Mouse (Mus musculus) limb, embryonic 13.5 days (tissue): ENCODE measurements around the gene Cfap61. TPM values are rescaled to one million over a fixed set of nuclear protein-coding genes. Genes with fewer than 3 reads are reported as not detected.

Source experiments
- ATAC-seq: fragments of 200-750 bp; cut with Nextera tagmentation; 2 replicates; pipeline ENCODE4 v1.8.0; 2017; ENCODE audit warnings: low read depth, moderate number of reproducible peaks, moderate TSS enrichment; ENCODE audit not compliant: low FRiP score
- H3K27ac ChIP-seq: fragments of 300-500 bp; sonication (generic); 2 replicates; pipeline ENCODE4 v1.5.1; 2015; ENCODE audit warnings: inconsistent platforms, mild to moderate bottlenecking, moderate library complexity
- H3K27me3 ChIP-seq: fragments of 300-500 bp; sonication (generic); 2 replicates; pipeline ENCODE4 v1.6.1; 2015; ENCODE audit warnings: mild to moderate bottlenecking, inconsistent platforms
- H3K36me3 ChIP-seq: fragments of 300-500 bp; sonication (generic); 2 replicates; pipeline ENCODE4 v1.6.1; 2015; ENCODE audit warnings: inconsistent platforms, mild to moderate bottlenecking, moderate library complexity
- H3K4me1 ChIP-seq: fragments of 300-500 bp; sonication (generic); 2 replicates; pipeline ENCODE4 v1.6.1; 2015; ENCODE audit warnings: inconsistent platforms
- H3K4me2 ChIP-seq: fragments of 300-500 bp; sonication (generic); replicated peaks from 2 replicates; pipeline ENCODE4 v1.6.1; 2015; ENCODE audit warnings: inconsistent platforms, mild to moderate bottlenecking, moderate library complexity
- H3K4me3 ChIP-seq: fragments of 300-500 bp; sonication (generic); 2 replicates; pipeline ENCODE4 v1.5.1; 2015; ENCODE audit warnings: moderate library complexity, mild to moderate bottlenecking, inconsistent platforms
- H3K9ac ChIP-seq: fragments of 300-500 bp; sonication (generic); 2 replicates; pipeline ENCODE4 v1.6.1; 2015; ENCODE audit warnings: mild to moderate bottlenecking, inconsistent platforms
- H3K9me3 ChIP-seq: fragments of 300-500 bp; sonication (generic); 2 replicates; pipeline ENCODE4 v1.6.1; 2016; ENCODE audit warnings: inconsistent platforms
- WGBS: fragments of 180-500 bp; shearing (Covaris S2); methylation state at CpG from one replicate; pipeline ENCODE4 v1.1.7; 2015; 5-methylcytosine and 5-hydroxymethylcytosine counted together
- polyA plus RNA-seq: library from polyadenylated mRNA; unstranded; fragments of >200 nt; fragmentation: Nextera tagmentation; extraction: Ambion mirVana; gene quantifications from 2 replicates; pipeline ENCODE4 v1.2.1, GENCODE M21; 2015

The Cfap61 gene
- polyA plus RNA-seq, 1 experiment from 2014 or later: 0.24 TPM

DNA sequence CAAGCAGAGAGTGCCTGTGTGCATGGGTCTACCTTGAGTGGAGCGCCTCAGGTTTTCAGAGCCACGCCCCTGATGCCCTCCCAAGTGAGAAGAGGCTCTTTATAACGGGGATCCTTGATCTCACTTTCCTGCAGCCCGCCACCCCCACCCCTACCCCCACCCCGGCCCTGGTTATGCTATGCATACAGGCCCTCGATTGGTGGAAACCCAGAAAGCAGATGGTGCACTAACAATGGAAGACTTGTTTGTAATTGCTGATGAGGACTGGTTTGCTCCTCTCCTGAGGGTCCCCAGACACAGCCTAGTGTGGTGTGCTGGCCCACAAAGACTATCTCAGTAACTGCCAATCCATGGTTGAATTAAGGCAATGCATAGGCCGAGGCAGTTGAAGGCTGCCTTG is 314.4 kb downstream of the Cfap61 start:
- H3K27ac ChIP-seq: no peak overlapping the region
- H3K27me3 ChIP-seq: no peaks in the 10 kb centered on the region
- no peak overlapping the region for H3K4me3 ChIP-seq
- 87% methylated on average over 7 of the region's 7 CpGs for WGBS
- H3K4me2 ChIP-seq: no peak overlapping the region
- H3K36me3 ChIP-seq: no peaks in the 10 kb centered on the region
- no peak overlapping the region for H3K9ac ChIP-seq
- ATAC-seq: peak; percentile 36; the same call in 1 of the 2 replicates
- no peaks in the 10 kb centered on the region for H3K9me3 ChIP-seq
- H3K4me1 ChIP-seq: peaks cover 9% of the 10 kb centered on the region; the same call in 1 of the 2 replicates

DNA sequence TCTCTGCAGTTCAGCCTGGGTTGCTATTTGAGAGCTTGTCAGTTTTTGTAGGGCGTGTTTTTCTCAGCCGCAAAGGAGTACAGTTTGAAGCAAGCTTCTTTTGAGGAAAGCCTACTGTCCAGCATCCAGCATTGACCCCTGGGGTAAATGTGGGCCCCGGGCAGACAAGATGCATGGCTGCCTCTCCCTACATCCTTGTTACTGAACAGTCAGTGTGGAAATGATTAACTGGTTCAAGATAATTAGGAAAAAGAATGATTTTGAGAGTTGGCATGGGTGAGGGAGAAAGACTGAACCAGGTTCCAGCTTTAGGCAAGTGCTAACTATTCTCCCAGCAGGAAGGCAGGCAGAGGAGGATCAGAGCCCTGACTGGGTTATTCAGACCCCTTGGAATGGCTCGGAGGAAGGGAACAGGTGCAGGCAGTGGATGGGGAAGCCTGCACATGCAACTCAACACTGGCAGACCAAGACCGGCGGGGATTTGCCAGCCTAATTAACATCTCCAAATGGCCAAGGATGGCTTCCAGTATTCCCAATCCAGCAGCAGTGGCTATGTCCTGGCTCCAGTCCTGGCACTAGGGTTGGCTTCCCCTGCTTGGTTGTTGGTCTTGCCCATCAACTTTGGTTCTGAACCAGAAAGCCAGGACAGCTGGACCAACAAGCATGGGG is 315.8 kb downstream of the Cfap61 start:
- no peaks in the 10 kb centered on the region for H3K27me3 ChIP-seq
- no peaks in the 10 kb centered on the region for H3K9me3 ChIP-seq
- H3K4me3 ChIP-seq: no peak overlapping the region
- ATAC-seq: no peak
- H3K4me2 ChIP-seq: no peak overlapping the region
- 70% methylated on average over 6 of the region's 6 CpGs for WGBS
- H3K4me1 ChIP-seq: peaks cover 9% of the 10 kb centered on the region; the same call in 1 of the 2 replicates
- no peak overlapping the region for H3K9ac ChIP-seq
- H3K36me3 ChIP-seq: no peaks in the 10 kb centered on the region
- H3K27ac ChIP-seq: no peak overlapping the region

DNA sequence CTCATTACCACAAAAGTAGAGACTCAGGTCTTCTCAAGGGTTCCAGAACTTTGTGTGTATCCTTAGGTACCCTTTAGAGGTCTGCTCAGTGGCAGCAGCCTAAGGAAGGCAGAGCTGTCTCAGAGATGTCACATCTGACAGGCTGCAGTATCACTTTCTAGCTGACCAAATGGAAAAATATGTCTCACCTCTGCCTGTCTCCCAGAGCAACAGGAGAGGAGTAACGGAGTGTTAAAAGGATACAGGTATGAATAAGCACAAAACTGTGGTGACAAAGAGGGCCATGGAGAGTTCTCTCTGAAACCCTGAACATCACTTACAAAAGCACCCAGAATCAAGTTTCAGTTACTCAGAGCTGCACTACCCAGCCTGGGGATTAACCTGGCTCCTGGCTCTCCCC is 319.8 kb downstream of the Cfap61 start:
- no peaks in the 10 kb centered on the region for H3K4me1 ChIP-seq
- no peak overlapping the region for H3K4me3 ChIP-seq
- H3K27me3 ChIP-seq: no peaks in the 10 kb centered on the region
- H3K9ac ChIP-seq: no peak overlapping the region
- no peak overlapping the region for H3K27ac ChIP-seq
- ATAC-seq: no peak
- no peaks in the 10 kb centered on the region for H3K9me3 ChIP-seq
- H3K36me3 ChIP-seq: no peaks in the 10 kb centered on the region
- 73% methylated on average over 1 of the region's 1 CpGs for WGBS
- no peak overlapping the region for H3K4me2 ChIP-seq

DNA sequence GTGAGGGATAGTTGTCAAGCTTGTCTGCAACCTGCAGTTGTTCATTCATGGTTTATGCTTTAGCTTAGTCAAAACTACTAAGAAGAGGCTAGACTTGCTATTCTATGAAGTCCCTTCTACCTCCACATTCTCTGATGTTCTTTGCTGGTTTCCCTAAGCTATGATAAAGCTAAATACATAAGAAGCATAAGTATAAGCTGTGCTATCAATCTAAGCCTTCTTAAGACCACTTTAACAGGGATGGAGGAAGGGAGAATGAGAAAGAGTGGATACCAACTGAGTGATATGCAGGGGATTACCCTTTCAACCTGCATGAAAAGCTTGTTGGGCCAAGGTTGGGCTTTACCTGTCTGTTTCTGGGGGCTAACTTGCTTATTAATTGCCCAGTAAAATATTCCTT is 321.1 kb downstream of the Cfap61 start:
- Histone ChIP-seq H3K36me3 (no peaks in the 10 kb centered on the region), H3K27me3 (no peaks in the 10 kb centered on the region), H3K4me1 (no peaks in the 10 kb centered on the region), H3K9me3 (no peaks in the 10 kb centered on the region), H3K27ac (no peak overlapping the region), H3K4me3 (no peak overlapping the region), H3K4me2 (no peak overlapping the region), H3K9ac (no peak overlapping the region)
- no peak for ATAC-seq

DNA sequence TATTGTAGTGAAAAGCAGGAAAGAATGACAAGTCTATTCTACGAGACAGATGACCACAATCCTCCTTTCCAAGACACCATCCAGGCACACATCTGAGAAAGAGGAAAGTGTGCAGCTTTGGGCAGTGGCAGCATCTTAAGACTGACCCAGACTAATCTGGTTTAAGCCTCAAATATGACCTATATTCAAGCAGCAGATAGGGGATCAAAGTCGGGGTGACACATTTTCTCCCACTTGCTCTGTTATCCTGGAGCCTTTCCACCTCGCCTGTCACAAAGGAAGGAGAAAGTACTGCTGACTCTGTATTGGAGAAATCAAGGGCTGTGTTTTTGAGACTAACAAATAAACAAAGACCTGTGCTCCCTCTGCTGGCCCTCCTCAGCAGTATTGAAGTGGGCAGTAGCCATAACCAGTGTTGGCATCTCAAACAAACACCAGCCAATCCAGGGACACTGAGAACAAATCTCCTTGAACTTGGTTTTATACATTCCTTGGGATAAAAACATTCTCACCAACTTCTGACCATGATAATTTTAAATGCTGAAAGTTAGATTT is 321.8 kb downstream of the Cfap61 start:
- Histone ChIP-seq H3K27ac (no peak overlapping the region), H3K4me1 (no peaks in the 10 kb centered on the region), H3K4me3 (no peak overlapping the region), H3K27me3 (no peaks in the 10 kb centered on the region), H3K4me2 (no peak overlapping the region), H3K9me3 (no peaks in the 10 kb centered on the region), H3K36me3 (no peaks in the 10 kb centered on the region), H3K9ac (no peak overlapping the region)
- WGBS: 65% methylated on average over 3 of the region's 3 CpGs
- no peak for ATAC-seq

DNA sequence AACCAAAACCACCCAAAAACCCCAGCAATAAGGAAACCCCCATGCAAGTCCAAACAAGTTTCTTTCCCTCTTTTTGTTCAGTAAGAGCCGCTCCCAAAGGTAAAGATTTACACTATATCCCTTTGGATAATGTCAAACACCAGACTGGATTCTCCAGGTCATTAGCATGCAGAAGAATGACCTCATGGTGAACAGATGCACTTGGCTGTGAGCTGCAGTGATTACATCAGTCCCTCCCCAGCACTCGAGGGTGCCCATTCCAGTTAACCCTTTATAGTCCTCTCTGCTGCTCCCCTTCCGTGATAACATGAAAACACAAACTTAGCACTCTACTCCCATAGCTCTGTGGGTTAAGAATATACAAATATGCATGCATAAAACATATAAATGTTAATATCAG is 322.5 kb downstream of the Cfap61 start:
- H3K36me3 ChIP-seq: no peaks in the 10 kb centered on the region
- H3K27ac ChIP-seq: no peak overlapping the region
- peaks cover 6% of the 10 kb centered on the region for H3K4me1 ChIP-seq
- 43% methylated on average over 3 of the region's 3 CpGs for WGBS
- H3K9ac ChIP-seq: no peak overlapping the region
- ATAC-seq: no peak
- H3K4me3 ChIP-seq: no peak overlapping the region
- no peak overlapping the region for H3K4me2 ChIP-seq
- H3K9me3 ChIP-seq: no peaks in the 10 kb centered on the region
- H3K27me3 ChIP-seq: no peaks in the 10 kb centered on the region

DNA sequence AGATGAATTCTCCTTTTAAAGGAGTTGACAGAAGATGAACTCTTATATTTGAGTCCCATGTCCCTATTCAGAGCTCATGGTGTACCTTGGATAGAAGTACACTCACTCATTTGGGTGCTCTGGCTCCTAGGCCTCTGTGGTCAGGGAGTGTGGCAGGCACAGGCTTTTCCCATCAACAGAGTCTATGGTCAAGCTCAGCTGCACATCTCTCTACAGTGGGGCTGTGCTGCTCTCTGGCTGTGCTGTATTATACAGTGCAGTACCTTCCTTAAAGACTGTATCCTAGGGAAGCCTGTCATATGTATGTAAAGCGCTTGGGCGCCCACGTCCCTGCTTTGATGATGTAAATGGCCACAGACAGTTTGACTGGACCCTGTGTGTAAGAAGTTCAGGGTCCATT is 323.0 kb downstream of the Cfap61 start:
- Histone ChIP-seq H3K9ac (no peak overlapping the region), H3K36me3 (no peaks in the 10 kb centered on the region), H3K4me3 (no peak overlapping the region), H3K4me1 (peaks cover 11% of the 10 kb centered on the region), H3K27me3 (no peaks in the 10 kb centered on the region), H3K27ac (no peak overlapping the region), H3K4me2 (no peak overlapping the region), H3K9me3 (no peaks in the 10 kb centered on the region)
- 82% methylated on average over 3 of the region's 3 CpGs for WGBS
- ATAC-seq: no peak

DNA sequence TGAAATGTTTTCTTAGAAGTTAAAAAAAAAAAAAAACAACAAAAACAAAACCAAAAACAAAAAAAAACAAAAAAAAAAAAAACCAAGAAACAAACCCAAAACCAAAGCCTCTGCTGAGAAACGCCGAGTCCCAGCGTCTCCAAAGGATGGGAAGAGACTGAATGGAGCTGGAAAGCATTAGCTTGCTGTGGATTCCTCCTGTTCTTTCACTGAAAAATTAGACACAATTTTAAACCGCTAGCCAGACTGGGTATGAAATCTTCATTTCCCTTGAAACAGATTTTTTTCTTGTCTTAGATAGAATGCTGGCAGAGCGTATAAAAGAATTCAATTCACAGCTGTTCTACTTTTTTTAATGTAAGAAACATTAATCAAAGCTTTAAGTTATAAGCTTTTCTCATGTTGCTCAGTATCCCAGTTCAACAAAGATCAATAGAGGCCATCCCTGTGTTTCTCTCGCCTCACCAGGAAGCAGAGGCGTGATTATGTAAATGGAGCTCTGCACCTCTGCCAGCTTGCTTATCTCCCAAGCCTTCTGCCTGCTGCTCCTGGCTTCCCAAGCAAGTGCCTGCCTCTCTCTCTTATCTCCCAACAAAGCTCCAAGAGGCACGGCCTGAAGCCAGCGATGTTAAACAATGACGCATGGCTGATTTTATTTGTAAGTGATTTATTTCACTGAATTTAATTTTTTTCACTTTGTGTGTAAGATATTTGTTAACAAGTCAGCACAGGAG is 324.3 kb downstream of the Cfap61 start:
- no peak overlapping the region for H3K27ac ChIP-seq
- no peaks in the 10 kb centered on the region for H3K9me3 ChIP-seq
- 49% methylated on average over 10 of the region's 10 CpGs for WGBS
- no peak overlapping the region for H3K4me2 ChIP-seq
- H3K36me3 ChIP-seq: no peaks in the 10 kb centered on the region
- H3K4me3 ChIP-seq: no peak overlapping the region
- no peaks in the 10 kb centered on the region for H3K27me3 ChIP-seq
- ATAC-seq: no peak
- H3K4me1 ChIP-seq: peaks cover 11% of the 10 kb centered on the region
- no peak overlapping the region for H3K9ac ChIP-seq

DNA sequence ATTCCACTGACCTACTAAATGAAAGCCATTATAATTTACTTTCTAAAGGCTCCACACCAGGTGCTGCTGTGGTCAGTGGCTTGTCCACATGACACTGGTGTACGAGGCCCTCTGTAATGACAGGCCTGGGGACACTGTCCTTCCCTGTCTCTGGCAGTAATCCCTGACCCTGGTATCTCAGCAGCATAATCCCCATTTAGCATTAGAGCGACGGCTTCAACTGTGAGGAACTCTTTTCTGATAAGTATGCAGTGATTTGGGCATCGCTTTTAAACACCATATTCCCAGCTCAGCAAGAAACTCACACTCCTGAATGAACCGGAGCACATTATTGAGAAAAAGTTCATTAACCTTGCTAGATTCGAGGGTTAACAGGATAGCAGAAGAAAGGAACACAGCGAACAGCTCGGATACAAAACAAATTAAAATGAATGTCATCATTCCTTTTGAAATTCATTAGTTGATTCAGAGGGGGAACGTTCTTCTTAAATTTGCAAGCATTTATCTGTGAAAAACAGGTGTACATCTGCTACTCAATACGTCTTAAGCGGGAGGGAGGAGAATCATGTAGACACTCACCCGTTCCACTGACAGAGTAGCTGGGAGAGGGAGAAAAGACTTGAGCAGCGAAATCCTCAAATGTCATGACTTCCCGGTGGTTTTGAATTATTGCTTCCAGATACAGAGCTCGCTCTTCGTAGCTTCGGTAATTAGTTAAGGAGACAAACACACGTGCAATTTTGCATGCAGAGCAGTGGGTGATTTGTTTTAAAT is 325.4 kb downstream of the Cfap61 start:
- no peaks in the 10 kb centered on the region for H3K9me3 ChIP-seq
- WGBS: 45% methylated on average over 18 of the region's 18 CpGs
- H3K4me1 ChIP-seq: peaks cover 11% of the 10 kb centered on the region
- no peak overlapping the region for H3K27ac ChIP-seq
- H3K27me3 ChIP-seq: no peaks in the 10 kb centered on the region
- H3K9ac ChIP-seq: no peak overlapping the region
- H3K4me2 ChIP-seq: no peak overlapping the region
- ATAC-seq: no peak
- no peaks in the 10 kb centered on the region for H3K36me3 ChIP-seq
- H3K4me3 ChIP-seq: no peak overlapping the region

DNA sequence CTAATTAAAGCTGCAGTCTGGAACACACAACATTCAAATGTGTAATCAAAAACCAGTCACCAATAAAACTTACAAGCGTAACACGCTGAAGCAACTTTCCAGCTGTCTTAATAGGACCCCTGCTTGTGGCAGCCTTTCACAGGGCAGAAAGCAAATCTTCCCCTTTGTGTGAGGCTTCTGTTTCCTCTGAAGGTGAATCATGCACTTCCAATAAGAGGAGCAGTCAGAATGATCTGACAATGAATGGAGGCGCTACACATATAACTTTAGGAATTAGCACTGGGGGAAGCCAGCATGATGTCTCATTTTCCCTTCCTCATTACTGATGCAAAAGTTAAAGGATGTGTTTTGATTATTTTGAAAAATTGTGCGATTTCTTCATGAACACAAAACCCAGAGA is 326.6 kb downstream of the Cfap61 start:
- H3K27ac ChIP-seq: no peak overlapping the region
- WGBS: 60% methylated on average over 4 of the region's 4 CpGs
- H3K36me3 ChIP-seq: no peaks in the 10 kb centered on the region
- H3K4me3 ChIP-seq: no peak overlapping the region
- H3K9ac ChIP-seq: no peak overlapping the region
- H3K9me3 ChIP-seq: no peaks in the 10 kb centered on the region
- no peaks in the 10 kb centered on the region for H3K27me3 ChIP-seq
- no peak overlapping the region for H3K4me2 ChIP-seq
- no peak for ATAC-seq
- H3K4me1 ChIP-seq: peaks cover 11% of the 10 kb centered on the region

DNA sequence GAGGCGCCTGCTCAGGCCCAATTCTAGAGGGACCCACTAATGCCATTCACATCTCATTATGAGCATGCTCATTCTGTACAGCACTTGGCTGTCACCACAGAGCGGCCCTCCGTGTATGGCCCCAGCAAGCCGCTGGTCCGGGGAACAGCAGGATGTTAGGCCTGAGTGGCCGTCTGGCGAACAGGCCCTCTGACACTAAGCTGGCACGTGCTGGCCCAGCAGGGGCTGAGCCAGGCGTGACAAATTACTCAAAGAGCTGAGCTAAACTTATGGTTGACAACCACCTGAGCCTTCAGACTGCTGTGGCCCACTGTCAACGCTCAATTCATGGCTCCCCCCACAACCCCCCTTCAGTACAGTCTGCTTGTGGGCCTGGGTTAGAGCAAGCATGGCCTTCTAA is 327.6 kb downstream of the Cfap61 start:
- WGBS: 23% methylated on average over 10 of the region's 10 CpGs
- H3K4me3 ChIP-seq: no peak overlapping the region
- peak; percentile 67 for ATAC-seq

DNA sequence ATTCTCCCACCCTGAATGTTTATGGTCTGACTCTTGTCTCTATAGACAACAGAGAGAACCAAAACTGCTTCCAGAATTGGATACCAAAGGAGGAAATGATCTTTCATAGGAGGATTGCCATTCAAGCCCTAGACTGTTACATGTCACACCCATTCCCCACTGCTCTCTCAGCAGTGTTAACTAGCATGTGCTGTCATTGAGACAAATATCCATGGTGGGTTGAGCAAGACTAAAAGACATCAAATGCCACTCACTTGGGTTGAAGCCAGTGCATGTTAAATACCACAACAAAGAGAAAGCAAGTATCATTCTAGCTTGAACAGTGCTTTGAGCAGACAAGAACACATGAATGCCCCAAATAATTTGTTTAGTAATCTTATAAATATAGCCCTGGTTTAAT is 328.4 kb downstream of the Cfap61 start:
- H3K4me1 ChIP-seq: peaks cover 11% of the 10 kb centered on the region
- no peak overlapping the region for H3K4me3 ChIP-seq
- H3K27ac ChIP-seq: no peak overlapping the region
- H3K9me3 ChIP-seq: no peaks in the 10 kb centered on the region
- no peak overlapping the region for H3K4me2 ChIP-seq
- no peaks in the 10 kb centered on the region for H3K27me3 ChIP-seq
- H3K36me3 ChIP-seq: no peaks in the 10 kb centered on the region
- H3K9ac ChIP-seq: no peak overlapping the region
- ATAC-seq: no peak

More for the DNA sequence above, 327.6 kb downstream of the Cfap61 start:
- Histone ChIP-seq H3K27me3 (no peaks in the 10 kb centered on the region), H3K9me3 (no peaks in the 10 kb centered on the region), H3K4me1 (peaks cover 11% of the 10 kb centered on the region), H3K9ac (no peak overlapping the region), H3K4me2 (no peak overlapping the region), H3K36me3 (no peaks in the 10 kb centered on the region), H3K27ac (no peak overlapping the region)
